Mouse (Mus musculus): ENCODE data around the gene Gm5797.
"Not testable (repeated sequence)": the region's sequence is repeated elsewhere in the genome, so short reads cannot be mapped to it uniquely, and the experiment has no call there.

Gene Gm5797

GRCm38 (mm10) chr14:7332295-7332694 is at the start of gene Gm5797:
Gene Gm5797 (minus strand): TSS chr14:7332395.
- not testable (repeated sequence) for DNase-seq (ENCODE audit: low spot score)

GRCm38 (mm10) chr14:7365034-7365433 is 32.8 kb upstream of the Gm5797 start, which contains the start of gene Gm8374:
Gene Gm8374 (minus strand): TSS chr14:7365134.
- not testable (repeated sequence) for DNase-seq (ENCODE audit: low spot score)

- peak; percentile 2 for DNase-seq (ENCODE audit: low spot score)
Observed at GRCm38 (mm10) chr14:7315093-7315492, 17.1 kb downstream of the Gm5797 start.

- peak; percentile 3 for DNase-seq (ENCODE audit: low spot score)
Observed at GRCm38 (mm10) chr14:7314661-7315060, 17.5 kb downstream of the Gm5797 start, which contains the start of gene Gm3739. Gene Gm3739 (minus strand): TSS chr14:7315049.

All from urinary bladder, postnatal 25 days (tissue).